Mouse (Mus musculus): Measurements from ENCODE around the gene Tfb2m.

- TF ChIP-seq POLR2A (IDR thresholded peaks at IDR 0.05; ENCODE audit: borderline replicate concordance, extremely low read depth, insufficient read depth, insufficient read length, poor library complexity, severe bottlenecking) (no peak), CTCF (IDR thresholded peaks at IDR 0.05; ENCODE audit: borderline replicate concordance, extremely low read depth, insufficient read depth, insufficient read length) (peak; percentile 38; the same call in 1 of the 2 replicates)
These were observed 46.9 kb upstream of the Tfb2m start for GRCm38 (mm10) chr1:179592972-179593371.

Measured in brain, embryonic 14.5 days (tissue).